Mouse (Mus musculus): ENCODE data around the gene 2310003L06Rik.

Gene 2310003L06Rik

GRCm38 (mm10) chr5:87969201-87969600 lies at the start of gene 2310003L06Rik, which contains the start of gene Gm28434:
TSS of gene 2310003L06Rik (plus strand) at chr5:87969459.
TSS of gene Gm28434 (plus strand) at chr5:87969517.
- DNase-seq, result no peak

GRCm38 (mm10) chr5:87925372-87925771 lies 43.9 kb upstream of the 2310003L06Rik start, which contains the start of gene Csn3:
TSS of gene Csn3 (plus strand) at chr5:87925579.
- no peak for DNase-seq

GRCm38 (mm10) chr5:87931603-87932002 lies 37.7 kb upstream of the 2310003L06Rik start:
- DNase-seq, result no peak

- DNase-seq, result no peak
Observed at GRCm38 (mm10) chr5:87940752-87941151, 28.5 kb upstream of the 2310003L06Rik start.

- no peak for DNase-seq
Observed at GRCm38 (mm10) chr5:87942515-87942914, 26.7 kb upstream of the 2310003L06Rik start.

GRCm38 (mm10) chr5:87951836-87952235 lies 17.4 kb upstream of the 2310003L06Rik start:
- no peak for DNase-seq

GRCm38 (mm10) chr5:87979139-87979538 lies 9.9 kb downstream of the 2310003L06Rik start, which contains the start of gene Cabs1:
TSS of gene Cabs1 (plus strand) at chr5:87979439.
- DNase-seq, result no peak

GRCm38 (mm10) chr5:87982468-87983214 lies 13.4 kb downstream of the 2310003L06Rik start:
- DNase-seq, result no peak

GRCm38 (mm10) chr5:88002249-88002648 lies 33.0 kb downstream of the 2310003L06Rik start, which contains the start of gene Smr3a:
TSS of gene Smr3a (plus strand) at chr5:88002549.
- no peak for DNase-seq

GRCm38 (mm10) chr5:88005241-88005640 lies 36.0 kb downstream of the 2310003L06Rik start:
- no peak for DNase-seq

Data from cerebellum, adult 11-12 months (tissue).